Mouse (Mus musculus) liver, postnatal 0 days (tissue): ENCODE data around the gene Ptpre.

Source experiments
- CTCF ChIP-seq: sonication (generic); IDR thresholded peaks from 2 replicates; pipeline ENCODE4 v1.5.1; 2016; ENCODE audit warnings: antibody characterized with exemption, low read depth
- EP300 ChIP-seq: IDR thresholded peaks from 2 replicates; pipeline ENCODE4 v1.6.1; 2016; ENCODE audit warnings: antibody characterized with exemption, low read depth, mild to moderate bottlenecking

- TF ChIP-seq CTCF (no peak), EP300 (no peak)
Observed at GRCm38 (mm10) chr7:135510431-135510830, 26.9 kb upstream of the Ptpre start.
